Comparison of ENCODE assay signal across 8 mouse cellular contexts in the genomic region with DNA sequence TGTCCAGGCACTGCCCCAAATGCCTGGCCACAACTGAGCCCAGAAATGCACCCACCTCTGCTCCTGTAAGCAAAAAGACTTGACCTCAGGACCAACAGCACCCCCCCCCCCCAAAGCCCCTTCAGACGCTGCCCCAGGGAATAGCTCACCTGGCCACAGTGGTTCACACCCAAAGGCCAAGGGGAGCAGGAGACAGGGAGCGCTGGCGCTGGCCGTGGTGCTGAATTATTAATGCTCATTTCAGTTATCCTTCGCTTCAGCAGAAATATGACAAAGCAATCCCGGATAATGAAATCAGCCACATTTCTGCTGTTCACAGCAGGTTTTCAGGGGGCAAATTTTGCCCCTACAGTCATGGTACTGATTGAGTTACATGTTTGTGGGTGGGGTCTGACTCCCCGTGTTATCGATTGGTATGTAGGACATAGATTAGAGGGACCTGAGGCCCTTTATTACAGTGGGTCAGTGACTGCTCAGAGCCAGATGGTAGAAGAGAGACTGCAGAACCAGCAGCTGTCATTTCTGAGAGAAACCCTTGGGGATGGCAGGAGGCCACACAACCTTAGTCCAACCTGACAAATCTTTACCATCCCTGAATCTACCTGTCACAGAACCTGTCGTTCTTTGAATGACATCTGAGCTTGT.
A peak's percentile ranks its signal among the peaks of the same experiment; 100 is the strongest.
DNase-seq lines count a peak whose midpoint lies in the region; ATAC-seq lines count a peak whose summit lies in the region.

No protein-coding gene starts in this region.

- DNase-seq in intestine, embryonic 14.5 days (ENCODE audit: low spot score) = peak; percentile 87
- peak; percentile 76 for DNase-seq in NIH3T3 (ENCODE audit: low read depth)
- peak; percentile 53 for DNase-seq in cerebellum, adult 8-10 months
- peak; percentile 84 for DNase-seq in limb, embryonic 10.5 days (ENCODE audit: low spot score)
- DNase-seq in frontal cortex, postnatal 36 days (ENCODE audit: low spot score in 2 of 2) = no peak
- no peak for DNase-seq in gastrocnemius, adult 8-10 months (ENCODE audit: low spot score in 2 of 2)

- no peak overlapping the region for H3K9ac ChIP-seq in intestine, embryonic 14.5 days (ENCODE audit: low read length)
- no peak overlapping the region for H3K9ac ChIP-seq in intestine, embryonic 16.5 days (ENCODE audit: low read depth, low read length)

- H3K36me3 ChIP-seq in intestine, embryonic 14.5 days (ENCODE audit: control insufficient read depth, insufficient read depth, low read length) = no peaks in the 10 kb centered on the region
- H3K36me3 ChIP-seq in intestine, embryonic 16.5 days (ENCODE audit: control insufficient read depth, insufficient read depth, low read length) = no peaks in the 10 kb centered on the region
- H3K36me3 ChIP-seq in limb, embryonic 10.5 days = no peaks in the 10 kb centered on the region

- H3K9me3 ChIP-seq in intestine, embryonic 14.5 days (ENCODE audit: control insufficient read depth, low read length) = no peaks in the 10 kb centered on the region
- no peaks in the 10 kb centered on the region for H3K9me3 ChIP-seq in intestine, embryonic 16.5 days (ENCODE audit: control insufficient read depth, low read length)
- H3K9me3 ChIP-seq in limb, embryonic 10.5 days (replicated peaks) = no peaks in the 10 kb centered on the region

- no peaks in the 10 kb centered on the region for H3K27me3 ChIP-seq in intestine, embryonic 14.5 days (replicated peaks; ENCODE audit: control insufficient read depth, insufficient read depth, low read length)
- H3K27me3 ChIP-seq in intestine, embryonic 16.5 days (replicated peaks; ENCODE audit: control insufficient read depth, insufficient read depth, low read length) = no peaks in the 10 kb centered on the region
- no peaks in the 10 kb centered on the region for H3K27me3 ChIP-seq in limb, embryonic 10.5 days (ENCODE audit: low read depth, poor library complexity, severe bottlenecking)

- H3K27ac ChIP-seq in intestine, embryonic 14.5 days (ENCODE audit: low read depth) = no peak overlapping the region
- H3K27ac ChIP-seq in intestine, embryonic 16.5 days (ENCODE audit: low read length) = no peak overlapping the region
- H3K27ac ChIP-seq in limb, embryonic 10.5 days = no peak overlapping the region

- ATAC-seq in intestine, embryonic 14.5 days (replicated peaks; ENCODE audit: low FRiP score, low TSS enrichment, low read depth) = no peak
- ATAC-seq in intestine, embryonic 16.5 days = no peak
- no peak for ATAC-seq in erythroid progenitor cell, adult 5-6 weeks (replicated peaks; ENCODE audit: low FRiP score, poor library complexity, severe bottlenecking)

- 40% methylated on average over 9 of the region's 9 CpGs for WGBS in intestine, embryonic 14.5 days
- WGBS in intestine, embryonic 16.5 days = 38% methylated on average over 9 of the region's 9 CpGs
- 52% methylated on average over 9 of the region's 9 CpGs for WGBS in limb, embryonic 10.5 days

- H3K4me2 ChIP-seq in intestine, embryonic 14.5 days (ENCODE audit: low read length) = no peak overlapping the region
- H3K4me2 ChIP-seq in intestine, embryonic 16.5 days (ENCODE audit: low read depth, low read length) = no peak overlapping the region

- H3K4me3 ChIP-seq in intestine, embryonic 14.5 days (ENCODE audit: low read depth, low read length) = no peak overlapping the region
- no peak overlapping the region for H3K4me3 ChIP-seq in intestine, embryonic 16.5 days (ENCODE audit: low read length)
- no peak overlapping the region for H3K4me3 ChIP-seq in limb, embryonic 10.5 days

- no peaks in the 10 kb centered on the region for H3K4me1 ChIP-seq in intestine, embryonic 14.5 days (replicated peaks; ENCODE audit: control insufficient read depth, insufficient read depth, low read length)
- H3K4me1 ChIP-seq in intestine, embryonic 16.5 days (ENCODE audit: control insufficient read depth, insufficient read depth, low read length) = no peaks in the 10 kb centered on the region
- no peaks in the 10 kb centered on the region for H3K4me1 ChIP-seq in limb, embryonic 10.5 days

Comparison
In these comparisons a context has a peak if more than half of its experiments do, and no peak if none do; other contexts are left out.
1. DNase-seq: peak in intestine, embryonic 14.5 days (single experiment), NIH3T3 (single experiment), cerebellum, adult 8-10 months (single experiment) and limb, embryonic 10.5 days (single experiment); none in frontal cortex, postnatal 36 days (0 of 2) and gastrocnemius, adult 8-10 months (0 of 2).